Comparison of ENCODE assay signal across 8 mouse cellular contexts in genomic region chr4:117120052-117120444, GRCm38 (mm10). TPM values are rescaled to one million over a fixed set of nuclear protein-coding genes. Genes with fewer than 3 reads are reported as not detected.
DNase-seq lines count a peak whose midpoint lies in the region; ATAC-seq and TF ChIP-seq lines count a peak whose summit lies in the region.

No protein-coding gene starts in this region.

- intact Hi-C loops in heart, postnatal 14 days (cut with DNase I), result loop anchor here (2.0 to 10.0 kb wide), 4 partner anchors 19 to 405 kb away; no protein-coding TSS in a partner anchor

- no peak for DNase-seq in heart, postnatal 14 days
- DNase-seq in G1E (ENCODE audit: low spot score), result no peak
- no peak for DNase-seq in hindbrain, embryonic 10.5 days (ENCODE audit: low spot score)
- DNase-seq in midbrain, embryonic 10.5 days (ENCODE audit: low spot score), result no peak
- no peak for DNase-seq in adrenal gland, postnatal 25 days
- no peak for DNase-seq in adrenal gland, adult 18-20 months (ENCODE audit: low spot score in 2 of 2)
- no peak for DNase-seq in layer of hippocampus, postnatal 14 days (ENCODE audit: low spot score in 2 of 2)

- no peaks in the 10 kb centered on the region for H3K9me3 ChIP-seq in heart, embryonic 16.5 days (replicated peaks; ENCODE audit: control insufficient read depth, low read length)
- H3K9me3 ChIP-seq in G1E (replicated peaks), result no peaks in the 10 kb centered on the region
- no peaks in the 10 kb centered on the region for H3K9me3 ChIP-seq in hindbrain, embryonic 10.5 days
- no peaks in the 10 kb centered on the region for H3K9me3 ChIP-seq in midbrain, embryonic 10.5 days (replicated peaks)

- no peak for ATAC-seq in heart, embryonic 16.5 days (replicated peaks; ENCODE audit: extremely low read depth, insufficient read depth, low FRiP score)
- ATAC-seq in G1E (ENCODE audit: extremely low read depth, insufficient number of reproducible peaks, low FRiP score, poor library complexity, severe bottlenecking), result no peak

- H3K9ac ChIP-seq in heart, embryonic 16.5 days (ENCODE audit: low read length), result peak overlapping the region; percentile 70

- H3K27me3 ChIP-seq in heart, embryonic 16.5 days (ENCODE audit: control insufficient read depth, insufficient read depth, low read length), result no peaks in the 10 kb centered on the region
- no peaks in the 10 kb centered on the region for H3K27me3 ChIP-seq in G1E (ENCODE audit: insufficient read depth, low read length)
- no peaks in the 10 kb centered on the region for H3K27me3 ChIP-seq in hindbrain, embryonic 10.5 days (ENCODE audit: insufficient read depth, poor library complexity, severe bottlenecking)
- no peaks in the 10 kb centered on the region for H3K27me3 ChIP-seq in midbrain, embryonic 10.5 days (ENCODE audit: low read depth, poor library complexity, severe bottlenecking)

- peak overlapping the region; percentile 62 for H3K4me3 ChIP-seq in heart, embryonic 16.5 days (ENCODE audit: low read length)
- peak overlapping the region; percentile 84 for H3K4me3 ChIP-seq in G1E (ENCODE audit: low read depth, low read length)
- peak overlapping the region; percentile 80 for H3K4me3 ChIP-seq in hindbrain, embryonic 10.5 days
- peak overlapping the region; percentile 83 for H3K4me3 ChIP-seq in midbrain, embryonic 10.5 days

- H3K27ac ChIP-seq in heart, embryonic 16.5 days (ENCODE audit: low read length), result peak overlapping the region; percentile 92
- H3K27ac ChIP-seq in hindbrain, embryonic 10.5 days, result peak overlapping the region; percentile 95
- H3K27ac ChIP-seq in midbrain, embryonic 10.5 days (replicated peaks), result peak overlapping the region; percentile 93

- no peaks in the 10 kb centered on the region for H3K36me3 ChIP-seq in heart, embryonic 16.5 days (ENCODE audit: control insufficient read depth, insufficient read depth)
- H3K36me3 ChIP-seq in G1E (replicated peaks), result peaks cover 30% of the 10 kb centered on the region
- peaks cover under 1% of the 10 kb centered on the region for H3K36me3 ChIP-seq in hindbrain, embryonic 10.5 days
- peaks cover 13% of the 10 kb centered on the region for H3K36me3 ChIP-seq in midbrain, embryonic 10.5 days

- peaks cover 14% of the 10 kb centered on the region for H3K4me1 ChIP-seq in heart, embryonic 16.5 days (ENCODE audit: control insufficient read depth, insufficient read depth, low read length)
- peaks cover 48% of the 10 kb centered on the region for H3K4me1 ChIP-seq in G1E (ENCODE audit: insufficient read depth, low read depth, low read length)
- peaks cover 29% of the 10 kb centered on the region for H3K4me1 ChIP-seq in hindbrain, embryonic 10.5 days (replicated peaks)
- H3K4me1 ChIP-seq in midbrain, embryonic 10.5 days, result peaks cover 37% of the 10 kb centered on the region

- WGBS in heart, embryonic 16.5 days, result 4% methylated on average over 10 of the region's 10 CpGs
- 8% methylated on average over 10 of the region's 10 CpGs for WGBS in hindbrain, embryonic 10.5 days
- WGBS in midbrain, embryonic 10.5 days, result 7% methylated on average over 10 of the region's 10 CpGs

- peak overlapping the region; percentile 92 for H3K4me2 ChIP-seq in heart, embryonic 16.5 days (ENCODE audit: low read depth, low read length)

- TF ChIP-seq CTCF in G1E (IDR thresholded peaks at IDR 0.05; ENCODE audit: low read depth, low read length), result no peak

RNA-seq across cellular contexts. Expression of gene Btbd19, which starts 5.5 kb away (rescaled TPM):
- 3.0 and 4.6 TPM in 2 replicates for polyA plus RNA-seq in heart, embryonic 16.5 days (2015; fragmentation: Nextera tagmentation; extraction: Ambion mirVana)
- 1 to 10 TPM; 3.3 to 5.5 TPM for total RNA-seq in heart, postnatal 14 days (2021)
- total RNA-seq in G1E (2014; fragmentation: Nextera tagmentation), result 34.6 and 46.3 TPM in 2 replicates
- 12.3 and 12.8 TPM in 2 replicates for total RNA-seq in G1E (2017)
- polyA plus RNA-seq in G1E (2012), result 20.0 and 33.5 TPM in 2 replicates
- polyA plus RNA-seq in hindbrain, embryonic 10.5 days (2016; fragmentation: Nextera tagmentation; extraction: Ambion mirVana), result 4.4 and 4.8 TPM in 2 replicates
- polyA plus RNA-seq in midbrain, embryonic 10.5 days (2016; fragmentation: Nextera tagmentation; extraction: Ambion mirVana), result 4.4 and 5.4 TPM in 2 replicates
- total RNA-seq in adrenal gland, postnatal 25 days (2021), result 8.3 and 9.4 TPM in 2 replicates
- total RNA-seq in adrenal gland, adult 18-20 months (2021), result 10 to 100 TPM in 1 of 2 experiments, 1 to 10 TPM in 1; 9.1 to 11.0 TPM
- 1 to 10 TPM; 9.4 to 9.9 TPM for total RNA-seq in layer of hippocampus, postnatal 14 days (2021)

RNA-seq across cellular contexts. Expression of gene Tctex1d4, which starts 6.5 kb away (rescaled TPM):
- polyA plus RNA-seq in heart, embryonic 16.5 days (2015; fragmentation: Nextera tagmentation; extraction: Ambion mirVana), result 0.61 and 0.84 TPM in 2 replicates
- total RNA-seq in heart, postnatal 14 days (2021), result not detected
- total RNA-seq in G1E (2014; fragmentation: Nextera tagmentation) (1.7 TPM in 1 of 2 replicates, not detected in the other), G1E (2017) (1.8 TPM in 2 replicates)
- 2.4 and 3.3 TPM in 2 replicates for polyA plus RNA-seq in G1E (2012)
- polyA plus RNA-seq in hindbrain, embryonic 10.5 days (2016; fragmentation: Nextera tagmentation; extraction: Ambion mirVana), result 0.71 TPM in 1 of 2 replicates, not detected in the other
- 0.14 TPM in 1 of 2 replicates, not detected in the other for polyA plus RNA-seq in midbrain, embryonic 10.5 days (2016; fragmentation: Nextera tagmentation; extraction: Ambion mirVana)
- total RNA-seq in adrenal gland, postnatal 25 days (2021), result not detected in 2 replicates
- not detected for total RNA-seq in adrenal gland, adult 18-20 months (2021)
- total RNA-seq in layer of hippocampus, postnatal 14 days (2021), result 1 to 10 TPM in 1 of 2 experiments, under 1 TPM in 1; 0.95 to 2.3 TPM

RNA-seq across cellular contexts. Expression of gene Plk3, which starts 13.7 kb away (rescaled TPM):
- polyA plus RNA-seq in heart, embryonic 16.5 days (2015; fragmentation: Nextera tagmentation; extraction: Ambion mirVana), result 1.9 and 2.2 TPM in 2 replicates
- total RNA-seq in heart, postnatal 14 days (2021), result 1 to 10 TPM; 1.8 to 3.1 TPM
- 1.4 and 1.9 TPM in 2 replicates for total RNA-seq in G1E (2014; fragmentation: Nextera tagmentation)
- 5.2 and 6.4 TPM in 2 replicates for total RNA-seq in G1E (2017)
- polyA plus RNA-seq in G1E (2012), result 4.4 and 6.0 TPM in 2 replicates
- 41.8 and 58.6 TPM in 2 replicates for polyA plus RNA-seq in hindbrain, embryonic 10.5 days (2016; fragmentation: Nextera tagmentation; extraction: Ambion mirVana)
- 36.8 and 41.3 TPM in 2 replicates for polyA plus RNA-seq in midbrain, embryonic 10.5 days (2016; fragmentation: Nextera tagmentation; extraction: Ambion mirVana)
- total RNA-seq in adrenal gland, postnatal 25 days (2021), result 4.6 and 5.2 TPM in 2 replicates
- total RNA-seq in adrenal gland, adult 18-20 months (2021), result 10 to 100 TPM; 14.1 to 42.2 TPM
- 10 to 100 TPM; 11.6 to 13.8 TPM for total RNA-seq in layer of hippocampus, postnatal 14 days (2021)

RNA-seq across cellular contexts. Expression of gene Ptch2, which starts 24.2 kb away (rescaled TPM):
- 2.0 and 2.1 TPM in 2 replicates for polyA plus RNA-seq in heart, embryonic 16.5 days (2015; fragmentation: Nextera tagmentation; extraction: Ambion mirVana)
- 1 to 10 TPM; 1.5 to 1.7 TPM for total RNA-seq in heart, postnatal 14 days (2021)
- total RNA-seq in G1E (2014; fragmentation: Nextera tagmentation) (3.3 TPM in 1 of 2 replicates, not detected in the other), G1E (2017) (0.38 TPM in 1 of 2 replicates, not detected in the other)
- polyA plus RNA-seq in G1E (2012), result not detected in 2 replicates
- 5.8 and 6.9 TPM in 2 replicates for polyA plus RNA-seq in hindbrain, embryonic 10.5 days (2016; fragmentation: Nextera tagmentation; extraction: Ambion mirVana)
- polyA plus RNA-seq in midbrain, embryonic 10.5 days (2016; fragmentation: Nextera tagmentation; extraction: Ambion mirVana), result 12.8 and 15.7 TPM in 2 replicates
- 5.3 and 9.8 TPM in 2 replicates for total RNA-seq in adrenal gland, postnatal 25 days (2021)
- total RNA-seq in adrenal gland, adult 18-20 months (2021), result 1 to 10 TPM; 2.2 to 2.6 TPM
- 1 to 10 TPM; 1.9 to 3.6 TPM for total RNA-seq in layer of hippocampus, postnatal 14 days (2021)

RNA-seq across cellular contexts. Expression of gene Rps8, which starts 36.0 kb away (rescaled TPM):
- 420 and 513 TPM in 2 replicates for polyA plus RNA-seq in heart, embryonic 16.5 days (2015; fragmentation: Nextera tagmentation; extraction: Ambion mirVana)
- total RNA-seq in heart, postnatal 14 days (2021), result 100 to 1,000 TPM; 590 to 604 TPM
- total RNA-seq in G1E (2014; fragmentation: Nextera tagmentation) (2,089 and 2,273 TPM in 2 replicates), G1E (2017) (1,736 TPM in 2 replicates)
- polyA plus RNA-seq in G1E (2012), result 2,887 and 5,494 TPM in 2 replicates
- polyA plus RNA-seq in hindbrain, embryonic 10.5 days (2016; fragmentation: Nextera tagmentation; extraction: Ambion mirVana), result 660 and 807 TPM in 2 replicates
- polyA plus RNA-seq in midbrain, embryonic 10.5 days (2016; fragmentation: Nextera tagmentation; extraction: Ambion mirVana), result 691 and 830 TPM in 2 replicates
- total RNA-seq in adrenal gland, postnatal 25 days (2021), result 876 and 1,008 TPM in 2 replicates
- total RNA-seq in adrenal gland, adult 18-20 months (2021), result 100 to 1,000 TPM; 912 to 968 TPM
- 100 to 1,000 TPM; 436 to 472 TPM for total RNA-seq in layer of hippocampus, postnatal 14 days (2021)
